Mouse (Mus musculus): ENCODE measurements around the gene Kansl3. TPM values are rescaled to one million over a fixed set of nuclear protein-coding genes. Genes with fewer than 3 reads are reported as not detected.
A peak's percentile ranks its signal among the peaks of the same experiment; 100 is the strongest.

The Kansl3 gene
- polyA plus RNA-seq, 1 experiment from 2014 or later: 27.4 TPM

- DNase-seq (ENCODE audit: low spot score): no peak
- Histone ChIP-seq H3K9ac (replicated peaks; ENCODE audit: low read length) (no peak overlapping the region), H3K27ac (replicated peaks; ENCODE audit: low read depth, low read length) (no peak overlapping the region), H3K9me3 (replicated peaks; ENCODE audit: control insufficient read depth, low read length) (no peaks in the 10 kb centered on the region), H3K4me1 (ENCODE audit: control insufficient read depth, insufficient read depth, low read length) (no peaks in the 10 kb centered on the region), H3K4me3 (ENCODE audit: low read depth, low read length) (no peak overlapping the region), H3K27me3 (ENCODE audit: control insufficient read depth, insufficient read depth, low read length) (no peaks in the 10 kb centered on the region), H3K4me2 (ENCODE audit: low read depth, low read length) (no peak overlapping the region), H3K36me3 (replicated peaks; ENCODE audit: control insufficient read depth, insufficient read depth, low read depth, low read length) (no peaks in the 10 kb centered on the region)
- WGBS: 88% methylated on average over 11 of the region's 11 CpGs
- ATAC-seq (replicated peaks; ENCODE audit: insufficient number of reproducible peaks, low FRiP score, low TSS enrichment, low read depth): no peak
Measured at GRCm38 (mm10) chr1:36314959-36315775, 53.8 kb downstream of the Kansl3 start.

- H3K9me3 ChIP-seq (replicated peaks; ENCODE audit: control insufficient read depth, low read length): no peaks in the 10 kb centered on the region
- no peak overlapping the region for H3K9ac ChIP-seq (replicated peaks; ENCODE audit: low read length)
- no peak overlapping the region for H3K4me3 ChIP-seq (ENCODE audit: low read depth, low read length)
- peak overlapping the region; percentile 8; the same call in 1 of the 2 replicates for H3K4me2 ChIP-seq (ENCODE audit: low read depth, low read length)
- H3K27me3 ChIP-seq (ENCODE audit: control insufficient read depth, insufficient read depth, low read length): peaks cover 4% of the 10 kb centered on the region; the same call in 1 of the 2 replicates
- peak; percentile 63 for DNase-seq (ENCODE audit: low spot score)
- no peak overlapping the region for H3K27ac ChIP-seq (replicated peaks; ENCODE audit: low read depth, low read length)
- no peak for ATAC-seq (replicated peaks; ENCODE audit: insufficient number of reproducible peaks, low FRiP score, low TSS enrichment, low read depth)
- no peaks in the 10 kb centered on the region for H3K36me3 ChIP-seq (replicated peaks; ENCODE audit: control insufficient read depth, insufficient read depth, low read depth, low read length)
- H3K4me1 ChIP-seq (ENCODE audit: control insufficient read depth, insufficient read depth, low read length): peaks cover 4% of the 10 kb centered on the region; the same call in 1 of the 2 replicates
- WGBS: 10% methylated on average over 3 of the region's 3 CpGs
Measured at GRCm38 (mm10) chr1:36309498-36309901, 59.5 kb downstream of the Kansl3 start.

GRCm38 (mm10) chr1:36308966-36309475, 60.0 kb downstream of the Kansl3 start:
- H3K4me1 ChIP-seq (ENCODE audit: control insufficient read depth, insufficient read depth, low read length): peaks cover 4% of the 10 kb centered on the region; the same call in 1 of the 2 replicates
- H3K27ac ChIP-seq (replicated peaks; ENCODE audit: low read depth, low read length): no peak overlapping the region
- no peak overlapping the region; the same call in 1 of the 2 replicates for H3K4me2 ChIP-seq (ENCODE audit: low read depth, low read length)
- H3K36me3 ChIP-seq (replicated peaks; ENCODE audit: control insufficient read depth, insufficient read depth, low read depth, low read length): no peaks in the 10 kb centered on the region
- ATAC-seq (replicated peaks; ENCODE audit: insufficient number of reproducible peaks, low FRiP score, low TSS enrichment, low read depth): no peak
- H3K9ac ChIP-seq (replicated peaks; ENCODE audit: low read length): no peak overlapping the region
- DNase-seq (ENCODE audit: low spot score): no peak
- no peak overlapping the region for H3K4me3 ChIP-seq (ENCODE audit: low read depth, low read length)
- no peaks in the 10 kb centered on the region for H3K9me3 ChIP-seq (replicated peaks; ENCODE audit: control insufficient read depth, low read length)
- 48% methylated on average over 9 of the region's 9 CpGs for WGBS
- H3K27me3 ChIP-seq (ENCODE audit: control insufficient read depth, insufficient read depth, low read length): peaks cover 4% of the 10 kb centered on the region; the same call in 1 of the 2 replicates

- 5% methylated on average over 12 of the region's 12 CpGs for WGBS
- Histone ChIP-seq H3K9me3 (replicated peaks; ENCODE audit: control insufficient read depth, low read length) (no peaks in the 10 kb centered on the region), H3K27ac (replicated peaks; ENCODE audit: low read depth, low read length) (no peak overlapping the region), H3K4me3 (ENCODE audit: low read depth, low read length) (peak overlapping the region; percentile 56), H3K27me3 (ENCODE audit: control insufficient read depth, insufficient read depth, low read length) (peaks cover 4% of the 10 kb centered on the region; the same call in 1 of the 2 replicates), H3K4me1 (ENCODE audit: control insufficient read depth, insufficient read depth, low read length) (peaks cover 4% of the 10 kb centered on the region; the same call in 1 of the 2 replicates), H3K36me3 (replicated peaks; ENCODE audit: control insufficient read depth, insufficient read depth, low read depth, low read length) (no peaks in the 10 kb centered on the region), H3K4me2 (ENCODE audit: low read depth, low read length) (peak overlapping the region; percentile 92), H3K9ac (replicated peaks; ENCODE audit: low read length) (no peak overlapping the region)
- ATAC-seq (replicated peaks; ENCODE audit: insufficient number of reproducible peaks, low FRiP score, low TSS enrichment, low read depth) (no peak), DNase-seq (ENCODE audit: low spot score) (no peak)
Measured at GRCm38 (mm10) chr1:36308451-36308901, 60.5 kb downstream of the Kansl3 start.

GRCm38 (mm10) chr1:36307495-36308280, 61.3 kb downstream of the Kansl3 start, which contains the start of gene Arid5a:
TSS of gene Arid5a (plus strand) at chr1:36307733.
- WGBS: under 1% methylated on average over 65 of the region's 65 CpGs
- no peak within 1 kb of the TSS for H3K27ac ChIP-seq (replicated peaks; ENCODE audit: low read depth, low read length)
- peak within 1 kb of the TSS; percentile 92 for H3K4me2 ChIP-seq (ENCODE audit: low read depth, low read length)
- ATAC-seq (replicated peaks; ENCODE audit: insufficient number of reproducible peaks, low FRiP score, low TSS enrichment, low read depth): peak; percentile 83
- peaks cover 4% of the 10 kb centered on the region; the same call in 1 of the 2 replicates for H3K4me1 ChIP-seq (ENCODE audit: control insufficient read depth, insufficient read depth, low read length)
- DNase-seq (ENCODE audit: low spot score): peak; percentile 94
- no peaks in the 10 kb centered on the region for H3K9me3 ChIP-seq (replicated peaks; ENCODE audit: control insufficient read depth, low read length)
- peak within 1 kb of the TSS; percentile 56 for H3K4me3 ChIP-seq (ENCODE audit: low read depth, low read length)
- H3K27me3 ChIP-seq (ENCODE audit: control insufficient read depth, insufficient read depth, low read length): peaks cover 4% of the 10 kb centered on the region; the same call in 1 of the 2 replicates
- H3K36me3 ChIP-seq (replicated peaks; ENCODE audit: control insufficient read depth, insufficient read depth, low read depth, low read length): no peaks in the 10 kb centered on the region
- H3K9ac ChIP-seq (replicated peaks; ENCODE audit: low read length): peak within 1 kb of the TSS; percentile 44

GRCm38 (mm10) chr1:36307121-36307494, 61.9 kb downstream of the Kansl3 start:
- no peak overlapping the region for H3K4me3 ChIP-seq (ENCODE audit: low read depth, low read length)
- H3K9ac ChIP-seq (replicated peaks; ENCODE audit: low read length): no peak overlapping the region
- peaks cover 4% of the 10 kb centered on the region; the same call in 1 of the 2 replicates for H3K27me3 ChIP-seq (ENCODE audit: control insufficient read depth, insufficient read depth, low read length)
- WGBS: 68% methylated on average over 7 of the region's 7 CpGs
- H3K4me2 ChIP-seq (ENCODE audit: low read depth, low read length): no peak overlapping the region
- no peaks in the 10 kb centered on the region for H3K36me3 ChIP-seq (replicated peaks; ENCODE audit: control insufficient read depth, insufficient read depth, low read depth, low read length)
- no peak overlapping the region for H3K27ac ChIP-seq (replicated peaks; ENCODE audit: low read depth, low read length)
- DNase-seq (ENCODE audit: low spot score): no peak
- H3K9me3 ChIP-seq (replicated peaks; ENCODE audit: control insufficient read depth, low read length): no peaks in the 10 kb centered on the region
- peaks cover 4% of the 10 kb centered on the region; the same call in 1 of the 2 replicates for H3K4me1 ChIP-seq (ENCODE audit: control insufficient read depth, insufficient read depth, low read length)
- peak; percentile 5 for ATAC-seq (replicated peaks; ENCODE audit: insufficient number of reproducible peaks, low FRiP score, low TSS enrichment, low read depth)

GRCm38 (mm10) chr1:36306120-36306519, 62.9 kb downstream of the Kansl3 start:
- no peaks in the 10 kb centered on the region for H3K9me3 ChIP-seq (replicated peaks; ENCODE audit: control insufficient read depth, low read length)
- H3K4me2 ChIP-seq (ENCODE audit: low read depth, low read length): no peak overlapping the region
- H3K4me3 ChIP-seq (ENCODE audit: low read depth, low read length): no peak overlapping the region
- peaks cover 4% of the 10 kb centered on the region; the same call in 1 of the 2 replicates for H3K27me3 ChIP-seq (ENCODE audit: control insufficient read depth, insufficient read depth, low read length)
- ATAC-seq (replicated peaks; ENCODE audit: insufficient number of reproducible peaks, low FRiP score, low TSS enrichment, low read depth): no peak
- peaks cover 4% of the 10 kb centered on the region; the same call in 1 of the 2 replicates for H3K4me1 ChIP-seq (ENCODE audit: control insufficient read depth, insufficient read depth, low read length)
- no peaks in the 10 kb centered on the region for H3K36me3 ChIP-seq (replicated peaks; ENCODE audit: control insufficient read depth, insufficient read depth, low read depth, low read length)
- no peak for DNase-seq (ENCODE audit: low spot score)
- 79% methylated on average over 6 of the region's 6 CpGs for WGBS
- no peak overlapping the region for H3K27ac ChIP-seq (replicated peaks; ENCODE audit: low read depth, low read length)
- H3K9ac ChIP-seq (replicated peaks; ENCODE audit: low read length): no peak overlapping the region
